Mouse (Mus musculus) embryonic facial prominence, embryonic 14.5 days (tissue): Measurements from ENCODE around the gene Medag. TPM values are rescaled to one million over a fixed set of nuclear protein-coding genes. Genes with fewer than 3 reads are reported as not detected.

ENCODE experiments used
- ATAC-seq: fragments of 200-750 bp; cut with Nextera tagmentation; 2 replicates; pipeline ENCODE4 v1.8.0; 2017; ENCODE audit warnings: low read depth, moderate number of reproducible peaks, moderate TSS enrichment
- DNase-seq: peaks from one replicate; pipeline ENCODE4 v3.0.0-alpha.2; 2015; ENCODE audit warnings: low spot score
- H3K27ac ChIP-seq: fragments of 300-500 bp; sonication (generic); replicated peaks from 2 replicates; pipeline ENCODE4 v1.5.1; 2014; ENCODE audit warnings: low read depth, mild to moderate bottlenecking, low read length, moderate library complexity
- H3K27me3 ChIP-seq: fragments of 300-500 bp; sonication (generic); replicated peaks from 2 replicates; pipeline ENCODE4 v1.6.1; 2014; ENCODE audit warnings: low read length; ENCODE audit not compliant: control insufficient read depth, insufficient read depth
- H3K36me3 ChIP-seq: fragments of 300-500 bp; sonication (generic); 2 replicates; pipeline ENCODE4 v1.6.1; 2014; ENCODE audit warnings: low read length, mixed read lengths; ENCODE audit not compliant: control insufficient read depth, insufficient read depth
- H3K4me1 ChIP-seq: fragments of 300-500 bp; sonication (generic); 2 replicates; pipeline ENCODE4 v1.6.1; 2014; ENCODE audit warnings: antibody characterized with exemption, low read length; ENCODE audit not compliant: control insufficient read depth, insufficient read depth
- H3K4me2 ChIP-seq: fragments of 300-500 bp; sonication (generic); 2 replicates; pipeline ENCODE4 v1.6.1; 2014; ENCODE audit warnings: low read depth, mild to moderate bottlenecking, low read length, moderate library complexity, mixed read lengths
- H3K4me3 ChIP-seq: fragments of 300-500 bp; sonication (generic); 2 replicates; pipeline ENCODE4 v1.5.1; 2014; ENCODE audit warnings: low read depth, mild to moderate bottlenecking, low read length
- H3K9ac ChIP-seq: fragments of 300-500 bp; sonication (generic); 2 replicates; pipeline ENCODE4 v1.6.1; 2014; ENCODE audit warnings: low read depth, mild to moderate bottlenecking, low read length, moderate library complexity, mixed read lengths
- H3K9me3 ChIP-seq: fragments of 300-500 bp; sonication (generic); 2 replicates; pipeline ENCODE4 v1.6.1; 2016; ENCODE audit warnings: low read length; ENCODE audit not compliant: control insufficient read depth
- WGBS: fragments of 180-500 bp; shearing (Covaris S2); extraction: QIAGEN DNeasy Blood & Tissue Kit; methylation state at CpG from one replicate; pipeline ENCODE4 v1.1.7; 2014; 5-methylcytosine and 5-hydroxymethylcytosine counted together
- polyA plus RNA-seq: library from polyadenylated mRNA; unstranded; fragments of >200 nt; fragmentation: Nextera tagmentation; extraction: Ambion mirVana; gene quantifications from 2 replicates; pipeline ENCODE4 v1.2.1, GENCODE M21; 2014

Gene Medag
- polyA plus RNA-seq, 1 experiment from 2014 or later = 3.1 TPM

DNA sequence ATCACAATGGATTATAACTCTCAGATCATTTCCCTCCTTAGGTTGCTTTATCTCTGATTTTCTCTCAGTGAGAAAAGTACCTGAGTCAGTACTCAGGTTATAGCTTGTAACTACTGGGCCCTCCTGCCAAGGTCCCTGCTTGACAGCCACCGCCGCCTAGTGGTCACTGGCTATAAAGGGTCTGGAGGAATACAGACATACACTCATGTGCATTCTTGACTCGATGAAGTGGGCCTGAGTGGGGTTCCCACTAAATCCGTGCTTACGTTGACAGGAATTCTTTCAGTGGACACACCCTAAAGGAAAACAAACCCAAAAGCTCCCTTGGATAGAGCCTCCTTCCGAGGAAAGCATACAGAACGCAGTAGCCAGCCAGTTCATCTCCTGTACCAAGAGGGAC lies 45.0 kb downstream of the Medag start:
- ATAC-seq = no peak
- H3K27ac ChIP-seq = no peak overlapping the region
- no peaks in the 10 kb centered on the region for H3K36me3 ChIP-seq

GRCm38 (mm10) chr5:149462071-149462470 lies 50.5 kb downstream of the Medag start:
- WGBS = 80% methylated on average over 3 of the region's 3 CpGs

More for the DNA sequence above, 45.0 kb downstream of the Medag start:
- no peak for DNase-seq
- Histone ChIP-seq H3K4me3 (no peak overlapping the region), H3K9ac (no peak overlapping the region), H3K4me2 (no peak overlapping the region), H3K27me3 (no peaks in the 10 kb centered on the region), H3K4me1 (no peaks in the 10 kb centered on the region), H3K9me3 (no peaks in the 10 kb centered on the region)
- WGBS = 83% methylated on average over 7 of the region's 7 CpGs

GRCm38 (mm10) chr5:149465305-149465704 lies 53.8 kb downstream of the Medag start:
- Histone ChIP-seq H3K9me3 (no peaks in the 10 kb centered on the region), H3K4me3 (no peak overlapping the region), H3K4me1 (no peaks in the 10 kb centered on the region; the same call in 1 of the 2 replicates), H3K27ac (no peak overlapping the region), H3K36me3 (no peaks in the 10 kb centered on the region), H3K27me3 (no peaks in the 10 kb centered on the region), H3K4me2 (no peak overlapping the region), H3K9ac (no peak overlapping the region)
- DNase-seq (no peak), ATAC-seq (no peak)
- WGBS = 32% methylated on average over 3 of the region's 5 CpGs

More at GRCm38 (mm10) chr5:149462071-149462470, 50.5 kb downstream of the Medag start:
- no peak overlapping the region for H3K27ac ChIP-seq
- H3K27me3 ChIP-seq = no peaks in the 10 kb centered on the region
- DNase-seq (no peak), ATAC-seq (no peak)
- H3K36me3 ChIP-seq = no peaks in the 10 kb centered on the region
- H3K9me3 ChIP-seq = no peaks in the 10 kb centered on the region
- H3K4me1 ChIP-seq = no peaks in the 10 kb centered on the region; the same call in 1 of the 2 replicates
- no peak overlapping the region for H3K4me3 ChIP-seq
- H3K4me2 ChIP-seq = no peak overlapping the region
- no peak overlapping the region for H3K9ac ChIP-seq

- H3K9me3 ChIP-seq = 0 out of 2 replicates have a peak, but pooled peaks cover 8% of the 10 kb centered on the region
- no peak overlapping the region for H3K27ac ChIP-seq
- no peaks in the 10 kb centered on the region for H3K36me3 ChIP-seq
- ATAC-seq (no peak), DNase-seq (no peak)
- no peaks in the 10 kb centered on the region for H3K4me1 ChIP-seq
- H3K27me3 ChIP-seq = no peaks in the 10 kb centered on the region
- 93% methylated on average over 9 of the region's 9 CpGs for WGBS
- H3K9ac ChIP-seq = no peak overlapping the region
- no peak overlapping the region for H3K4me3 ChIP-seq
- no peak overlapping the region for H3K4me2 ChIP-seq
These were observed 62.6 kb downstream of the Medag start for GRCm38 (mm10) chr5:149474142-149474541.

- Histone ChIP-seq H3K27me3 (no peaks in the 10 kb centered on the region), H3K36me3 (no peaks in the 10 kb centered on the region), H3K27ac (no peak overlapping the region), H3K9ac (no peak overlapping the region), H3K4me1 (no peaks in the 10 kb centered on the region), H3K9me3 (0 out of 2 replicates have a peak, but pooled peaks cover 8% of the 10 kb centered on the region), H3K4me2 (no peak overlapping the region), H3K4me3 (no peak overlapping the region)
- DNase-seq (no peak), ATAC-seq (no peak)
- WGBS = 94% methylated on average over 16 of the region's 16 CpGs
These were observed 63.3 kb downstream of the Medag start for GRCm38 (mm10) chr5:149474701-149475468.

Other genes starting within 250 kb of the Medag start
- gene Uspl1, start 227.4 kb upstream of the Medag start, polyA plus RNA-seq = 41.5 and 45.6 TPM in 2 replicates
- gene Hmgb1, start 227.3 kb upstream of the Medag start, polyA plus RNA-seq = 1,171 and 1,256 TPM in 2 replicates
- 15.9 and 17.4 TPM in 2 replicates for gene Alox5ap, start 147.0 kb upstream of the Medag start, polyA plus RNA-seq
- gene Tex26, start 27.9 kb downstream of the Medag start, polyA plus RNA-seq = 0.80 and 1.1 TPM in 2 replicates
- gene Wdr95, start 116.9 kb downstream of the Medag start, polyA plus RNA-seq = 0.47 and 0.72 TPM in 2 replicates
- gene Hsph1, start 224.6 kb downstream of the Medag start, polyA plus RNA-seq = 52.9 and 67.0 TPM in 2 replicates